Mouse (Mus musculus) cerebellum, adult 2 months (tissue): ENCODE measurements around the gene Mast1.

Source experiments
- CTCF ChIP-seq: fragments of 200-500 bp; IDR thresholded peaks from 2 replicates; pipeline ENCODE4 v1.5.1; 2011; ENCODE audit warnings: low read depth, mild to moderate bottlenecking, control low read depth, low read length, moderate library complexity, borderline replicate concordance; ENCODE audit not compliant: insufficient read depth
- POLR2A ChIP-seq: fragments of 200-500 bp; IDR thresholded peaks from 2 replicates; pipeline ENCODE4 v1.6.1; 2011; ENCODE audit warnings: low read length, control low read depth, borderline replicate concordance; ENCODE audit not compliant: insufficient read depth

- TF ChIP-seq POLR2A = no peak
- no peak for TF ChIP-seq CTCF
Measured at GRCm38 (mm10) chr8:84949753-84950152, 12.6 kb upstream of the Mast1 start.
